In the genomic region with DNA sequence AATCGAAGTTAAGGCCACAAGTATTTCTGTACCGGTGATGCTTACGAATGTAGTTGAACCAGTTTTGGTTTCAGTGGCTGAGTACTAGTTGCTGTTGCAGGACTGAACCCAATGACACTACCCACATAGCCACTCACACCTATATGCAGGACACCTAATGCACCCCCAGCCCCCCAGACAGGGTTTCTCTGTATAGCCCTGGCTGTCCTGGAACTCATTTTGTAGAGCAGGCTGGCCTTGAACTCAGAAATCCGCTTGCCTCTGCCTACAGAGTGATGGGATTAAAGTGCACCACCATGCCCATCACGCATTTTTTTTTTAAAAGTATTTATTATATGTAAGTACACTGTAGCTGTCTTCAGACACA, we compare ENCODE assay signal across 1 mouse cellular context.
TF ChIP-seq lines count a peak whose summit lies in the region.

No protein-coding gene starts in this region.

TF ChIP-seq in CH12.LX, 34 proteins besides CTCF, POLR2A, EP300 and RAD21 (continued from another document):
- no peak for TF ChIP-seq MAX (IDR thresholded peaks at IDR 0.05; ENCODE audit: low read length)
- TF ChIP-seq CHD2 (IDR thresholded peaks at IDR 0.05; ENCODE audit: low read length) = peak; percentile 31; the same call in 1 of the 2 replicates
- TF ChIP-seq IRF4 (IDR thresholded peaks at IDR 0.05; ENCODE audit: low read depth, low read length) = no peak
- 0 out of 2 replicates have a peak, but pooled peaks have one; percentile 9 for TF ChIP-seq SIN3A (IDR thresholded peaks at IDR 0.05; ENCODE audit: low read length)
- TF ChIP-seq ELF1 (IDR thresholded peaks at IDR 0.05; ENCODE audit: low read depth, low read length) = no peak
- no peak for TF ChIP-seq USF2 (conservative IDR thresholded peaks at IDR 0.05; ENCODE audit: low read depth, low read length)
- peak; percentile 90; the same call in 1 of the 2 replicates for TF ChIP-seq POLR2AphosphoS2 (IDR thresholded peaks at IDR 0.05; ENCODE audit: low read depth, low read length)
- no peak for TF ChIP-seq UBTF (IDR thresholded peaks at IDR 0.05; ENCODE audit: low read depth, low read length)
- no peak for TF ChIP-seq SMC3 (IDR thresholded peaks at IDR 0.05; ENCODE audit: low read depth, low read length)
- TF ChIP-seq ETS1 (conservative IDR thresholded peaks at IDR 0.05; ENCODE audit: low read depth, low read length) = no peak
- no peak for TF ChIP-seq USF1 (IDR thresholded peaks at IDR 0.05; ENCODE audit: low read depth, low read length)
- TF ChIP-seq MYC (IDR thresholded peaks at IDR 0.05; ENCODE audit: low read depth, low read length) = no peak
- no peak for TF ChIP-seq NRF1 (IDR thresholded peaks at IDR 0.05; ENCODE audit: low read depth, low read length)
- no peak for TF ChIP-seq RCOR1 (conservative IDR thresholded peaks at IDR 0.05; ENCODE audit: low read depth, low read length)
- TF ChIP-seq NELFE (IDR thresholded peaks at IDR 0.05; ENCODE audit: low read depth, low read length) = no peak
- TF ChIP-seq JUN (IDR thresholded peaks at IDR 0.05; ENCODE audit: insufficient read depth, low read depth, low read length) = no peak
- no peak for TF ChIP-seq TBP (conservative IDR thresholded peaks at IDR 0.05; ENCODE audit: low read depth, low read length)
